Mouse (Mus musculus): Measurements from ENCODE around the gene AC141477.1.

DNA sequence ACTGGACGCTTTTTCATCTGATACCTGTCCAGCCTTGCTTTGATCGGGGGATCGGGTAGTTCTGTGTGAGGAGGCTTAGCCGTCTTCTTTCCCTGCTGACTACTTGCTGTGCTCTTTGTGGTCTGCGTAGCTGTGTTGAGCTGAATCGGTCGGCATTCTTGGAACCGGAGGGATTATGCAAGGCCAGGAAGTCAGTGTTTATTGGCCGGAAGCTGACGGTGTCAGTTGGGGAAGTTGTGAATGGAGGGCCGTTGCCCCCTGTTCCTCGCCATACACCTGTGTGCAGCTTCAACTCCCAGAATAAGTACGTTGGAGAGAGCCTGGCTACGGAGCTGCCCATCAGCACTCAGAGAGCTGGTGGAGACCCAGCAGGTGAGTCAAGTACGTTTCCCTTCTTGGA is 49.0 kb upstream of the AC141477.1 start:
- no peak for TF ChIP-seq CTCF (IDR thresholded peaks at IDR 0.05; ENCODE audit: low read depth, low read length)
- TF ChIP-seq POLR2A (IDR thresholded peaks at IDR 0.05; ENCODE audit: borderline replicate concordance, low read depth, low read length), result no peak

All from bone marrow macrophage, adult 2 months (primary cell).